Mouse (Mus musculus) embryonic facial prominence, embryonic 11.5 days (tissue): ENCODE data around the gene Cpsf4. TPM values are rescaled to one million over a fixed set of nuclear protein-coding genes. Genes with fewer than 3 reads are reported as not detected.

Experiments used
- ATAC-seq: fragments of 200-750 bp; cut with Nextera tagmentation; replicated peaks from 2 replicates; pipeline ENCODE4 v1.8.0; 2017; ENCODE audit warnings: low read depth; ENCODE audit not compliant: insufficient number of reproducible peaks, low FRiP score, low TSS enrichment
- DNase-seq: peaks from one replicate; pipeline ENCODE4 v3.0.0-alpha.2; 2015; ENCODE audit warnings: low spot score
- H3K27ac ChIP-seq: fragments of 300-500 bp; sonication (generic); replicated peaks from 2 replicates; pipeline ENCODE4 v1.5.1; 2014; ENCODE audit warnings: mild to moderate bottlenecking, low read depth, low read length, control low read depth
- H3K27me3 ChIP-seq: fragments of 300-500 bp; sonication (generic); 2 replicates; pipeline ENCODE4 v1.6.1; 2014; ENCODE audit warnings: mild to moderate bottlenecking, low read length, moderate library complexity, mixed read lengths; ENCODE audit not compliant: control insufficient read depth, insufficient read depth
- H3K36me3 ChIP-seq: fragments of 300-500 bp; sonication (generic); replicated peaks from 2 replicates; pipeline ENCODE4 v1.6.1; 2014; ENCODE audit warnings: low read depth, mild to moderate bottlenecking, low read length, moderate library complexity, mixed read lengths; ENCODE audit not compliant: control insufficient read depth, insufficient read depth
- H3K4me1 ChIP-seq: fragments of 300-500 bp; sonication (generic); 2 replicates; pipeline ENCODE4 v1.6.1; 2014; ENCODE audit warnings: low read length, mixed read lengths; ENCODE audit not compliant: control insufficient read depth, insufficient read depth
- H3K4me2 ChIP-seq: fragments of 300-500 bp; sonication (generic); 2 replicates; pipeline ENCODE4 v1.6.1; 2014; ENCODE audit warnings: low read depth, mild to moderate bottlenecking, control low read depth, low read length, moderate library complexity
- H3K4me3 ChIP-seq: fragments of 300-500 bp; sonication (generic); 2 replicates; pipeline ENCODE4 v1.5.1; 2014; ENCODE audit warnings: low read depth, low read length, control low read depth
- H3K9ac ChIP-seq: fragments of 300-500 bp; sonication (generic); replicated peaks from 2 replicates; pipeline ENCODE4 v1.6.1; 2014; ENCODE audit warnings: mild to moderate bottlenecking, control low read depth, low read length
- H3K9me3 ChIP-seq: fragments of 300-500 bp; sonication (generic); replicated peaks from 2 replicates; pipeline ENCODE4 v1.6.1; 2016; ENCODE audit warnings: mild to moderate bottlenecking, low read length, inconsistent platforms, mixed read lengths; ENCODE audit not compliant: control insufficient read depth
- WGBS: fragments of 180-500 bp; shearing (Covaris S2); extraction: QIAGEN DNeasy Blood & Tissue Kit; methylation state at CpG from one replicate; pipeline ENCODE4 v1.1.7; 2014; 5-methylcytosine and 5-hydroxymethylcytosine counted together
- polyA plus RNA-seq: library from polyadenylated mRNA; unstranded; fragments of >200 nt; fragmentation: Nextera tagmentation; extraction: Ambion mirVana; gene quantifications from 2 replicates; pipeline ENCODE4 v1.2.1, GENCODE M21; 2014

Cpsf4 gene
- polyA plus RNA-seq, 1 experiment from 2014 or later: 31.8 TPM

DNA sequence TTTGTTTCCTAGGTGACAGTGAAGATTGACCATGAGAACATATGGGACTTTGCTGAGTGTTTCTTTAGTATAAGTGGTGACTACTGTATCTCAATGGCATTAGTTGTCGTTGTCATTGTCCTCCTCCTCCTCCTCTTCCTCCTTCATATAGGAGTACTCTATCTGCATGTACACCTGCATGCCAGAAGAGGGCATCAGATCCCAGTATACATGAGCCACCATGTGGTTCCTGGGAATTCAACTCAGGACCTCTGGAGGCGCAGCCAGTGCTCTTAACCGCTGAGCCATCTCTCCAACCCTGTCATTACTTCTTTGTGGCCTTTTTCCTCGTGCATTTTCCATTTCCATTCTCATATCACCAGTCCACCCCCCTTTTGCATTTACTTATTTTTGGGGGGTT is 47.7 kb downstream of the Cpsf4 start:
- no peaks in the 10 kb centered on the region for H3K4me1 ChIP-seq
- H3K27me3 ChIP-seq: no peaks in the 10 kb centered on the region
- no peaks in the 10 kb centered on the region; the same call in 1 of the 2 replicates for H3K36me3 ChIP-seq
- H3K27ac ChIP-seq: no peak overlapping the region
- ATAC-seq (no peak), DNase-seq (no peak)
- no peaks in the 10 kb centered on the region for H3K9me3 ChIP-seq
- H3K4me2 ChIP-seq: no peak overlapping the region
- no peak overlapping the region for H3K4me3 ChIP-seq
- H3K9ac ChIP-seq: no peak overlapping the region
- 68% methylated on average over 4 of the region's 4 CpGs for WGBS

DNA sequence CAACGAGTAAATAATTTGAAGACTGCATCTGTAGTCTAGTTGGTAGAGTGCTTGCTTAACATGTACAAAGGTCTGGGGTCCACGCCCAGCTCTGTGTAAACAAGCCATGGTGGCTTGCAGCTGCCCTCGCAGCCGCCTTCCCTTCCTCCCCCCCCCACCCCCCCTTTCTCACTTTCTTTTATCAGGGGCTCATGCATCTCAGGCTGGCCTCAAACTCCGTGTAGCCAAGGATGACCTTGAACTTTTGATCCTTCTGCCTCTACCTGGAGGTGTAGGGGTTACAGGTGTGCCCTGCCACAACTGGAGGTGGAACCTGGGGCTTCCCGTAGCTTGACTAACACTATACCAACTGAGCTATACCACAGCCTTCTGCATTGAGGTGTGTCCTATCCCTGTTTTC is 50.7 kb downstream of the Cpsf4 start:
- Histone ChIP-seq H3K9ac (no peak overlapping the region), H3K4me3 (no peak overlapping the region), H3K4me1 (no peaks in the 10 kb centered on the region), H3K27me3 (no peaks in the 10 kb centered on the region), H3K36me3 (peaks cover 2% of the 10 kb centered on the region; the same call in 1 of the 2 replicates), H3K4me2 (no peak overlapping the region), H3K9me3 (no peaks in the 10 kb centered on the region), H3K27ac (no peak overlapping the region)
- DNase-seq (no peak), ATAC-seq (no peak)
- 82% methylated on average over 6 of the region's 6 CpGs for WGBS

DNA sequence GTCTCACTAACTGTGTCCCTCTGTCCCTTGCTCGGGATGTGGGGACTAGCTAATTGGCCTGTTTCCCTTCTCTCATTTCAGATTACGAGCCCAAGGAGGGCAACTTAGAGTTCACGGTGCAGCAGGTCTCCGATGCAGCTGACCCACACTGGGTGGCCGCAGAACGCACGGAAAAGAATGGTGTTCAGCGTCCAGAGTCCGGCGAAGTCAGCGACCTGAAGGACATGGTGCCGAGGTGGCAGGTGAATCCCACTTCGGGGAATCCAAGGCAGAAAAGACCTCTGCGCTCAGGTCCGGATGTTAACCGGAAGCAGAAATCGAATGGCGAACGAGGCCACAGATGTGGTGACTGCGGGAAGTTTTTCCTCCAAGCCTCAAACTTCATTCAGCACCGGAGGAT is 51.2 kb downstream of the Cpsf4 start:
- Histone ChIP-seq H3K9ac (no peak overlapping the region), H3K36me3 (peaks cover 2% of the 10 kb centered on the region; the same call in 1 of the 2 replicates), H3K9me3 (no peaks in the 10 kb centered on the region), H3K4me3 (no peak overlapping the region), H3K27me3 (no peaks in the 10 kb centered on the region), H3K4me1 (no peaks in the 10 kb centered on the region), H3K4me2 (no peak overlapping the region), H3K27ac (no peak overlapping the region)
- DNase-seq (no peak), ATAC-seq (no peak)
- 93% methylated on average over 21 of the region's 21 CpGs for WGBS

DNA sequence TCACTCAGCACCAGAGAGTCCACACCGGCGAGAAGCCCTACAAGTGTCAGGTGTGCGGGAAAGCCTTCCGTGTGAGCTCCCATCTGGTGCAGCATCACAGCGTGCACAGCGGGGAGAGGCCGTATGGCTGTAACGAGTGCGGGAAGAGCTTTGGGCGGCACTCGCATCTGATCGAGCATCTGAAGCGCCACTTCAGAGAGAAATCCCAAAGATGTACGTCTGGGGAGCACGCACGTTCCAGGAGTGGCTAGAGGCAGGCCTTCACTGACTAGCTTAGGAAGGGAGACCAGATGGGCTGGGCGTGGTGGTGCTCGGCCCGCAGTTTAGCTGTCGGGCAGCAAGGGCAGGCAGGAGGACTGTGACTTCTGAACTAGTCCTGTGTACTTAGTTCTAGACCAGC is 51.7 kb downstream of the Cpsf4 start:
- WGBS: 93% methylated on average over 20 of the region's 20 CpGs

DNA sequence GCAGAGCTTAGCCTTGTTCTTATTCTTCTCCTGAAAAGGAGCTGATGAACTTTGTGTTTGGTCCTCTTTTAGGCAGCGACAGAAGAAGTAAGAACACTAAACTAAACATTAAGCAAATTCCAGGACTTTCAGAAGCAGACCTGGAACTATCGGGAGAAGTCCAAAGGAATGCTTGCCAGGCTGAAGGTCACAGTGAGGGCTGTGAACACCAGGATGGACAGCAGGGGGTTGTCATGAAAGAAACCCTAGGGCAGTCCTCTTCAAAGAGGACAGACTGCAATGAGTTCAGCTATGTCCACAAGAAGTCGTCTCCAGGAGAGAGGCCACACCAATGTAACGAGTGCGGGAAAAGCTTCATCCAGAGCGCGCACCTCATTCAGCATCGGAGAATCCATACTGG is 53.0 kb downstream of the Cpsf4 start:
- no peaks in the 10 kb centered on the region for H3K27me3 ChIP-seq
- no peak for DNase-seq
- peaks cover 2% of the 10 kb centered on the region; the same call in 1 of the 2 replicates for H3K36me3 ChIP-seq
- H3K4me2 ChIP-seq: no peak overlapping the region
- no peaks in the 10 kb centered on the region for H3K4me1 ChIP-seq
- ATAC-seq: no peak
- no peak overlapping the region for H3K9ac ChIP-seq
- H3K9me3 ChIP-seq: no peaks in the 10 kb centered on the region
- 91% methylated on average over 8 of the region's 8 CpGs for WGBS
- H3K4me3 ChIP-seq: no peak overlapping the region
- H3K27ac ChIP-seq: no peak overlapping the region

More for the DNA sequence above, 51.7 kb downstream of the Cpsf4 start:
- Histone ChIP-seq H3K4me3 (no peak overlapping the region), H3K9ac (no peak overlapping the region), H3K27ac (no peak overlapping the region), H3K4me1 (no peaks in the 10 kb centered on the region), H3K27me3 (no peaks in the 10 kb centered on the region), H3K36me3 (peaks cover 2% of the 10 kb centered on the region; the same call in 1 of the 2 replicates), H3K9me3 (no peaks in the 10 kb centered on the region), H3K4me2 (no peak overlapping the region)
- DNase-seq (no peak), ATAC-seq (no peak)

DNA sequence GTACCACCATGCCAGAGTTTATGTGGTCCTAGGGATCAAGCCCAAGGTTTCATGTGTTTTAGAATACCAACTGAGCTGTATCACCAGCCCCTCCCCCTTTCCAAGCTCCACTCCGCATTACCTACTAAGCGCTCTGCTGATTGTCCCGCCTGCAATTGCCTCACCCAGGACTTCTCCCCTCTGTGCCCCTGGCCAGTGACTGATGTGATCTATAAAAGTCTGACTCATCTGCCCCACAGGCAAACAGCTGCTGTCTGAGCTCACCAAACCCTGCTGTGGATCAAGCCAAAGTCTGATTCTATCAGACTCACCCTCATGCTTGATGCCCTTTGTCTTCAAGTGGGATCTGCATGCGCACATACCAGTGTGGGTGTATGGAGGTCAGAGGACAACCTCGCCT is 55.8 kb downstream of the Cpsf4 start:
- Histone ChIP-seq H3K4me3 (no peak overlapping the region), H3K27me3 (no peaks in the 10 kb centered on the region), H3K9ac (no peak overlapping the region), H3K9me3 (no peaks in the 10 kb centered on the region), H3K36me3 (peaks cover 2% of the 10 kb centered on the region; the same call in 1 of the 2 replicates), H3K4me1 (no peaks in the 10 kb centered on the region), H3K4me2 (no peak overlapping the region), H3K27ac (no peak overlapping the region)
- 83% methylated on average over 5 of the region's 5 CpGs for WGBS
- DNase-seq (no peak), ATAC-seq (no peak; the same call in 1 of the 2 replicates)

DNA sequence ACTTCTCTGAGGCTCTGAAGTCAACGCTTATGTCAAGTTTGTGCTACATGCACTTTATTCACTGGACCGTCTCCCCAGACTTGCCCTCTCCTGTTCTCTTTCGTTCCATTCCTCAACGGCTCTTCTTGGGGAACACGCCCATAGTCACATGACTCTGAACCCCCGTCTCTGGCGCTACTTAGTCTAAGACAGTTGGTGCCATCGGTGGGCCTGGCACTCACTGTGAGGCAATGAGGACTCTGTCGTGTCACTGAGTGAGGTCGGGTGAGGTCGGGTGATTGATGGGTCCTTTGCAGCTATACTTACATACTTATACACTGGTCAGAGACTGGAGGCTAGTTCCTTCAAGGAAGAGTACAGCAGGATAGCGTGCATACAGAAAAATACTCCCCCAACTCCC is 56.4 kb downstream of the Cpsf4 start:
- no peak overlapping the region for H3K4me2 ChIP-seq
- no peak overlapping the region for H3K4me3 ChIP-seq
- H3K9ac ChIP-seq: no peak overlapping the region
- no peak for ATAC-seq
- H3K27ac ChIP-seq: no peak overlapping the region
- DNase-seq: no peak
- 86% methylated on average over 12 of the region's 12 CpGs for WGBS
- H3K27me3 ChIP-seq: no peaks in the 10 kb centered on the region
- no peaks in the 10 kb centered on the region for H3K9me3 ChIP-seq
- H3K4me1 ChIP-seq: no peaks in the 10 kb centered on the region
- peaks cover 2% of the 10 kb centered on the region; the same call in 1 of the 2 replicates for H3K36me3 ChIP-seq

DNA sequence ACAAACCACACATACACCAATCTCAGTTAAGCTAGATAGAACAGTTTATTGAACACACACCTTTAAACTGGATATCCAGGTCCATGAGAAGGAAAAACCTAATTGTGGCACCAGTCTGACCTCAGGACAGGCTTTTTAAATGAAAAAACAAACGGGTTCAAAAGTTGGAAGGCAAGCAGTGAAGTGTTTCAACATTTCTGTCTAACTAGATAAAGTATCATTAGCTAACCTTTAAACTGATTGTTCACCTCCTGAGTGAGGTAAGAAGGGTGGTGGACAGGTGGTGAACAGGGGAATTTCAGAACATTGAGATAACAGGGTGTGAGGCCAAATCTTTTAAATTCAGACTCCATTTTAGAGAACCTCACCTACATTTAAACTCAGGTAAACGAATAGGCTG is 59.4 kb downstream of the Cpsf4 start:
- no peaks in the 10 kb centered on the region for H3K4me1 ChIP-seq
- no peak for ATAC-seq
- H3K9ac ChIP-seq: no peak overlapping the region
- H3K4me2 ChIP-seq: no peak overlapping the region
- no peak overlapping the region for H3K4me3 ChIP-seq
- no peaks in the 10 kb centered on the region for H3K27me3 ChIP-seq
- H3K27ac ChIP-seq: no peak overlapping the region
- no peak for DNase-seq
- H3K36me3 ChIP-seq: 0 out of 2 replicates have a peak, but pooled peaks cover 2% of the 10 kb centered on the region
- H3K9me3 ChIP-seq: no peaks in the 10 kb centered on the region
- WGBS: 58% methylated on average over 2 of the region's 2 CpGs
